Mouse (Mus musculus) liver, adult 2 months (tissue): ENCODE results near the gene Mecom. TPM values are rescaled to one million over a fixed set of nuclear protein-coding genes. Genes with fewer than 3 reads are reported as not detected.
A peak's percentile ranks its signal among the peaks of the same experiment; 100 is the strongest.

Experiments
- DNase-seq: peaks from one replicate; pipeline ENCODE4 v3.0.0-alpha.2; 2011; ENCODE audit warnings: low read depth, low spot score; ENCODE audit errors: extremely low read depth
- H3K27ac ChIP-seq: fragments of 200-500 bp; replicated peaks from 2 replicates; pipeline ENCODE4 v1.5.1; 2012; ENCODE audit warnings: low read depth, mild to moderate bottlenecking, control low read depth, inconsistent platforms, low read length; ENCODE audit not compliant: insufficient read depth
- H3K27me3 ChIP-seq: fragments of 200-500 bp; 2 replicates; pipeline ENCODE4 v1.6.1; 2012; ENCODE audit warnings: mild to moderate bottlenecking, moderate library complexity, low read length, inconsistent platforms; ENCODE audit not compliant: control insufficient read depth, insufficient read depth
- H3K36me3 ChIP-seq: fragments of 200-500 bp; 2 replicates; pipeline ENCODE4 v1.6.1; 2012; ENCODE audit warnings: low read length, inconsistent platforms; ENCODE audit not compliant: control insufficient read depth, insufficient read depth
- H3K4me1 ChIP-seq: fragments of 200-500 bp; 2 replicates; pipeline ENCODE4 v1.6.1; 2011; ENCODE audit warnings: low read length; ENCODE audit not compliant: control insufficient read depth, insufficient read depth
- H3K4me3 ChIP-seq: fragments of 200-500 bp; 2 replicates; pipeline ENCODE4 v1.5.1; 2011; ENCODE audit warnings: low read depth, mild to moderate bottlenecking, control low read depth, low read length, moderate library complexity; ENCODE audit not compliant: insufficient read depth
- H3K79me2 ChIP-seq: fragments of 200-500 bp; 2 replicates; pipeline ENCODE4 v1.6.1; 2012; ENCODE audit warnings: inconsistent platforms, mild to moderate bottlenecking, low read length, moderate library complexity; ENCODE audit not compliant: control insufficient read depth, insufficient read depth
- H3K9ac ChIP-seq: fragments of 200-500 bp; 2 replicates; pipeline ENCODE4 v1.6.1; 2012; ENCODE audit warnings: low read depth, mild to moderate bottlenecking, control low read depth, inconsistent platforms, low read length
- CTCF ChIP-seq: fragments of 200-500 bp; IDR thresholded peaks from 2 replicates; pipeline ENCODE4 v1.5.1; 2011; ENCODE audit warnings: low read depth, low read length, control low read depth
- POLR2A ChIP-seq: fragments of 200-500 bp; IDR thresholded peaks from 2 replicates; pipeline ENCODE4 v1.6.1; 2011; ENCODE audit warnings: low read length, control low read depth; ENCODE audit not compliant: insufficient read depth; ENCODE audit errors: extremely low read depth
- WGBS: fragments of 180-500 bp; shearing (Covaris S2); methylation state at CpG from one replicate; pipeline ENCODE4 v1.1.7; 2018; 5-methylcytosine and 5-hydroxymethylcytosine counted together
- polyA plus RNA-seq: library from polyadenylated mRNA; depleted of rRNA; stranded (reverse); fragments of >200 nt; gene quantifications from 2 replicates; pipeline ENCODE4 v1.2.3, GENCODE M21; 2012
- total RNA-seq: library from RNA; depleted of rRNA; stranded (reverse); fragments of >200 nt; gene quantifications from 2 replicates; pipeline ENCODE4 v1.2.3, GENCODE M21; 2014

Gene Mecom
- total and polyA plus RNA-seq, 2 experiments = 0.39 to 1.4 TPM

- Histone ChIP-seq H3K4me3 (no peak overlapping the region), H3K9ac (no peak overlapping the region), H3K36me3 (no peaks in the 10 kb centered on the region), H3K27me3 (no peaks in the 10 kb centered on the region), H3K27ac (no peak overlapping the region), H3K4me1 (peaks cover 5% of the 10 kb centered on the region; the same call in 1 of the 2 replicates), H3K79me2 (no peaks in the 10 kb centered on the region)
- no peak for DNase-seq
- WGBS = 78% methylated on average over 3 of the region's 3 CpGs
- peak; percentile 8; the same call in 1 of the 2 replicates for TF ChIP-seq CTCF
- no peak for TF ChIP-seq POLR2A
Observed at GRCm38 (mm10) chr3:30269253-30269652, 278.6 kb downstream of the Mecom start.

- no peak for TF ChIP-seq CTCF
- TF ChIP-seq POLR2A = no peak
- no peaks in the 10 kb centered on the region for H3K27me3 ChIP-seq
- 70% methylated on average over 4 of the region's 4 CpGs for WGBS
- DNase-seq = no peak
- H3K27ac ChIP-seq = no peak overlapping the region
- 0 out of 2 replicates have a peak, but pooled peaks cover under 1% of the 10 kb centered on the region for H3K4me1 ChIP-seq
- H3K4me3 ChIP-seq = no peak overlapping the region
- no peaks in the 10 kb centered on the region for H3K36me3 ChIP-seq
- H3K79me2 ChIP-seq = no peaks in the 10 kb centered on the region
- no peak overlapping the region for H3K9ac ChIP-seq
Observed at GRCm38 (mm10) chr3:30260945-30261344, 286.9 kb downstream of the Mecom start.

- no peaks in the 10 kb centered on the region for H3K36me3 ChIP-seq
- H3K27me3 ChIP-seq = no peaks in the 10 kb centered on the region
- no peak for DNase-seq
- no peak overlapping the region for H3K4me3 ChIP-seq
- no peak overlapping the region for H3K9ac ChIP-seq
- no peak overlapping the region for H3K27ac ChIP-seq
- WGBS = 59% methylated on average over 10 of the region's 10 CpGs
- H3K79me2 ChIP-seq = no peaks in the 10 kb centered on the region
- TF ChIP-seq POLR2A (no peak), CTCF (no peak)
- H3K4me1 ChIP-seq = no peaks in the 10 kb centered on the region; the same call in 1 of the 2 replicates
Observed at GRCm38 (mm10) chr3:30258421-30258820, 289.4 kb downstream of the Mecom start.

- no peak for DNase-seq
- Histone ChIP-seq H3K27me3 (no peaks in the 10 kb centered on the region), H3K79me2 (no peaks in the 10 kb centered on the region), H3K4me1 (no peaks in the 10 kb centered on the region; the same call in 1 of the 2 replicates), H3K27ac (no peak overlapping the region), H3K4me3 (no peak overlapping the region), H3K36me3 (no peaks in the 10 kb centered on the region), H3K9ac (no peak overlapping the region)
- TF ChIP-seq POLR2A = no peak
- TF ChIP-seq CTCF = no peak
- 91% methylated on average over 5 of the region's 5 CpGs for WGBS
Observed at GRCm38 (mm10) chr3:30257776-30258175, 290.0 kb downstream of the Mecom start.

GRCm38 (mm10) chr3:30256896-30257295 lies 290.9 kb downstream of the Mecom start:
- Histone ChIP-seq H3K4me3 (no peak overlapping the region), H3K36me3 (no peaks in the 10 kb centered on the region)
- TF ChIP-seq CTCF (no peak), POLR2A (no peak)

GRCm38 (mm10) chr3:30255828-30256227 lies 292.0 kb downstream of the Mecom start:
- Histone ChIP-seq H3K27ac (no peak overlapping the region), H3K4me1 (no peaks in the 10 kb centered on the region; the same call in 1 of the 2 replicates), H3K27me3 (no peaks in the 10 kb centered on the region), H3K79me2 (no peaks in the 10 kb centered on the region), H3K9ac (no peak overlapping the region), H3K36me3 (no peaks in the 10 kb centered on the region), H3K4me3 (no peak overlapping the region)
- TF ChIP-seq POLR2A = no peak
- TF ChIP-seq CTCF = no peak
- 53% methylated on average over 5 of the region's 5 CpGs for WGBS
- no peak for DNase-seq

More at GRCm38 (mm10) chr3:30256896-30257295, 290.9 kb downstream of the Mecom start:
- Histone ChIP-seq H3K79me2 (no peaks in the 10 kb centered on the region), H3K9ac (no peak overlapping the region), H3K27ac (no peak overlapping the region), H3K4me1 (no peaks in the 10 kb centered on the region; the same call in 1 of the 2 replicates), H3K27me3 (no peaks in the 10 kb centered on the region)
- 88% methylated on average over 7 of the region's 7 CpGs for WGBS
- no peak for DNase-seq
